Mouse (Mus musculus) ES-E14 (cell line): ENCODE results near the gene Tmprss13. TPM values are rescaled to one million over a fixed set of nuclear protein-coding genes. Genes with fewer than 3 reads are reported as not detected.
A peak's percentile ranks its signal among the peaks of the same experiment; 100 is the strongest.

Source experiments
- DNase-seq: peaks from one replicate; pipeline ENCODE4 v3.0.0-alpha.2; 2013; ENCODE audit warnings: low read depth, low spot score
- H3K27ac ChIP-seq: 2 replicates; pipeline ENCODE4 v1.5.1; 2012; ENCODE audit warnings: low read depth, mild to moderate bottlenecking, low read length, moderate library complexity, mixed read lengths; ENCODE audit not compliant: poor library complexity, insufficient read depth, severe bottlenecking
- H3K36me3 ChIP-seq: 2 replicates; pipeline ENCODE4 v1.6.1; 2012; ENCODE audit warnings: mild to moderate bottlenecking, low read length, moderate library complexity, mixed read lengths; ENCODE audit not compliant: control insufficient read depth, poor library complexity, insufficient read depth, severe bottlenecking
- H3K4me1 ChIP-seq, 2 experiments: fragments of 150-350 bp in 1 of 2; sonication (generic) in 1 of 2; 2 replicates each; pipeline ENCODE4 v1.6.1; 2012; ENCODE audit warnings: low read length in 2 of 2, mild to moderate bottlenecking in 1 of 2, mixed read lengths in 1 of 2; ENCODE audit not compliant: control insufficient read depth in 2 of 2, insufficient read depth in 2 of 2, poor library complexity in 1 of 2
- H3K4me3 ChIP-seq, 2 experiments: fragments of 150-350 bp in 1 of 2; sonication (generic) in 1 of 2; 2 replicates each; pipeline ENCODE4 v1.5.1; 2012; ENCODE audit warnings: low read length in 2 of 2, low read depth in 1 of 2, mild to moderate bottlenecking in 1 of 2, mixed read lengths in 1 of 2; ENCODE audit not compliant: insufficient read depth in 1 of 2, poor library complexity in 1 of 2, severe bottlenecking in 1 of 2
- H3K9ac ChIP-seq: 2 replicates; pipeline ENCODE4 v1.6.1; 2012; ENCODE audit warnings: low read depth, mild to moderate bottlenecking, low read length, mixed read lengths; ENCODE audit not compliant: poor library complexity, insufficient read depth, severe bottlenecking
- H3K9me3 ChIP-seq: fragments of 150-350 bp; sonication (generic); 2 replicates; pipeline ENCODE4 v1.6.1; 2012; ENCODE audit warnings: low read depth, mild to moderate bottlenecking, low read length; ENCODE audit not compliant: control insufficient read depth, insufficient read depth
- CHD2 ChIP-seq: IDR thresholded peaks from 2 replicates; pipeline ENCODE4 v1.6.1; 2014; ENCODE audit warnings: mild to moderate bottlenecking, low read depth, low read length, inconsistent platforms
- HCFC1 ChIP-seq: IDR thresholded peaks from 2 replicates; pipeline ENCODE4 v1.6.1; 2012; ENCODE audit warnings: low read length, inconsistent platforms, borderline replicate concordance; ENCODE audit not compliant: insufficient read depth
- MAFK ChIP-seq: IDR thresholded peaks from 2 replicates; pipeline ENCODE4 v1.6.1; 2014; ENCODE audit warnings: mild to moderate bottlenecking, low read depth, low read length, inconsistent platforms; ENCODE audit not compliant: insufficient read depth
- ZC3H11A ChIP-seq: IDR thresholded peaks from 2 replicates; pipeline ENCODE4 v1.6.1; 2012; ENCODE audit warnings: low read depth, mild to moderate bottlenecking, inconsistent platforms, low read length, borderline replicate concordance
- ZNF384 ChIP-seq: IDR thresholded peaks from 2 replicates; pipeline ENCODE4 v1.6.1; 2012; ENCODE audit warnings: low read depth, low read length, inconsistent platforms
- in situ Hi-C, 2 experiments: fragments of 600-800 bp; cut with MboI; formaldehyde crosslinking; loops; one replicate each; pipeline ENCODE4 v1.15.1; 2025; ENCODE audit warnings: low sequenced_read_pairs in 2 of 2, inconsistent platforms in 1 of 2; ENCODE audit not compliant: unreplicated experiment in 2 of 2
- total RNA-seq: library from RNA; depleted of rRNA; stranded (reverse); fragments of 300-350 nt; gene quantifications from 2 replicates; pipeline ENCODE4 v1.2.3, GENCODE M21; 2012

Gene Tmprss13
- total RNA-seq, 1 experiment, result 0.22 TPM

DNA sequence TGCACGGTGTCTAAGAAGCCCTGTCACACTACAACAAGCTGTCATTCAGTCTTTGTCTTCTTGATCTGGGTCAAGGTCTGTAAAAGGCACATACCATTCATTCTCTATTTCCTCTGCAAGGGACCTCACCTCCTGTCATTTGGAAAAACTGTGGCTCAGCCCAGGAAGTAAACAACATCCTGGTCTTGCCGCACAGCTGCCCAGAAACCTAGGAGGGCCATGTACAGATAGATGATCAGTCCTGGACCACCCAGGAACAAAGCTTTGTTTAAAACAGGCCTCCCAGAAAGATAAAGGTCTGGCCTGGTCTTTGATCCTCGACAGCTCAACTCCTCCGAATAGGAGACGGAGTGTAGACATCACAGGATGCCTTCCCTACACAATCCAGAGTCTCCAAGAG lies 31.0 kb downstream of the Tmprss13 start:
- Histone ChIP-seq H3K9ac (no peak overlapping the region), H3K27ac (peak overlapping the region; percentile 97), H3K9me3 (0 out of 2 replicates have a peak, but pooled peaks cover 2% of the 10 kb centered on the region), H3K36me3 (no peaks in the 10 kb centered on the region), H3K4me3 (no peak overlapping the region), H3K4me1 (peaks cover 0 to 8% of the 10 kb centered on the region in 2 experiments; a peak in 3 of 4 replicates)
- no peak for TF ChIP-seq CHD2
- TF ChIP-seq ZNF384, result no peak
- no peak for TF ChIP-seq ZC3H11A
- TF ChIP-seq HCFC1, result no peak
- TF ChIP-seq MAFK, result no peak
- in situ Hi-C loops, result loop anchor here in 1 of 2 experiments (5.0 kb wide), 1 partner anchor 37 kb away; no protein-coding TSS in a partner anchor
- peak; percentile 71 for DNase-seq

DNA sequence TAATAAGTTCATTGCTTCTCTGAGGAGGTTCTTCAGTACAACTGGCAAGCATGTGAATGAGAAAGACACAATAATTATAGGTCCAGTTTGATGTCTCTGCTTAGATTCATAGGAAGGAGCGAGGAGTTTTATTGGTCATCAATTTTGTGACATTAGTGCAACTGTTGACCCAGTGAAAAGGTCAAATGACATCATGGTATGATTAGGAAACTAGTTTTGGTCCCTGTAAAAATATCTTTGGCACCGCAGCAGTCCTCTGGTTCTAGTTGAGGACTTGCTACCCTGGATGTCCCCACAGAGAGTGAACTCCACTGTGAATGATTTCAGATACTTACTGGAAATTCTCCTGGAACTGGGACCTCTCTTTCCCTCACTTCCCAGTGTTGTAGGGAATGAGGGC lies 36.3 kb downstream of the Tmprss13 start:
- Histone ChIP-seq H3K9me3 (0 out of 2 replicates have a peak, but pooled peaks cover 2% of the 10 kb centered on the region), H3K4me3 (no peak overlapping the region), H3K9ac (no peak overlapping the region), H3K36me3 (no peaks in the 10 kb centered on the region), H3K27ac (no peak overlapping the region), H3K4me1 (no peaks in the 10 kb centered on the region; a peak in 1 of 4 replicates)
- DNase-seq, result no peak
- TF ChIP-seq CHD2, result no peak
- TF ChIP-seq ZC3H11A, result no peak
- in situ Hi-C loops, result no loop called here

DNA sequence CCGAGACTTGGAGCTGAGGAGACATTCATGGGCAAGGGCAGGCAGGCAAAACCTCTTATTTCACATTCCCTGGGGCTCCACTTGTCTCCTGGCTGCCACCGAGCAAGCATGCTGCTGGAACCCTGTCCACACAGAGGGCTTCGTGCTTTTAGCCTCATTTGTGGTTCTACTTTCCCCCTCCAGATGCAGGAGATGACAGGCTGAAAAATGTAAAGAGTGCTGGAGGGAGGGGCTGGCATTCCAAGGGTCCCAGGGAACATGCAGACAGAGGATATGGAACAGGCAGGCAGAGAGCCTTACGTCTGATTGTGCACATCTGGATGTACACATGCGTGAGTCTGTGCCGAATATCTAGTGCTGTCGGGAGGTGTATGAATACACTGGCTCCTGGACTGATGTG lies 39.5 kb downstream of the Tmprss13 start:
- no peak overlapping the region for H3K9ac ChIP-seq
- H3K36me3 ChIP-seq, result no peaks in the 10 kb centered on the region
- TF ChIP-seq HCFC1, result no peak
- TF ChIP-seq CHD2, result no peak
- no peak for TF ChIP-seq ZC3H11A
- TF ChIP-seq MAFK, result no peak
- no peak for TF ChIP-seq ZNF384
- H3K9me3 ChIP-seq, result no peaks in the 10 kb centered on the region
- DNase-seq, result no peak
- no peak overlapping the region for H3K4me3 ChIP-seq
- no peak overlapping the region for H3K27ac ChIP-seq
- in situ Hi-C loops, result no loop called here
- H3K4me1 ChIP-seq, result peaks cover 11 to 13% of the 10 kb centered on the region in 2 experiments

DNA sequence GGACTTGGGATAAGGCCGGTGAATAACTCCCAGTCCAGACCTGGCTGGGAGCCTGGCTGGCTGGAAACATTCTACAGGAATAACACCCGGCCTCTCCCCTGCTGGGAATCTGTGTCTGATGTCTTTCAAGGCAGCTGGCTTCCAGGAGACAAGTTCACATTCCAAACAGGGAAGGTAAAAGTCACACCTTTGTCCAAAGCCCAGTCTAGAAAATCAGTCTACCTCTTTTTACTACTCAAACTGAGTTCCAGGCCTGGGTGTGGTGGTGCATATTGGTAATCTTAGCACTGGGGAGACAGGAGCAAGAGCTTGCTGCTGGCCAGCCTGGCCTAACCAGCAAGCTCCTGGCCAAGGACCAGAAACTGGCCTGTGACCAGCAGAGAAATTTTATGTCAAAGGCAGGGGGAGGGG lies 43.2 kb downstream of the Tmprss13 start:
- H3K4me3 ChIP-seq, result no peak overlapping the region
- H3K9me3 ChIP-seq, result no peaks in the 10 kb centered on the region
- H3K27ac ChIP-seq, result peak overlapping the region; percentile 89
- DNase-seq, result peak; percentile 81
- H3K36me3 ChIP-seq, result no peaks in the 10 kb centered on the region
- no peak overlapping the region for H3K9ac ChIP-seq
- H3K4me1 ChIP-seq, result peaks cover 11 to 22% of the 10 kb centered on the region in 2 experiments
- TF ChIP-seq ZC3H11A (no peak), HCFC1 (no peak)
- in situ Hi-C loops, result no loop called here

DNA sequence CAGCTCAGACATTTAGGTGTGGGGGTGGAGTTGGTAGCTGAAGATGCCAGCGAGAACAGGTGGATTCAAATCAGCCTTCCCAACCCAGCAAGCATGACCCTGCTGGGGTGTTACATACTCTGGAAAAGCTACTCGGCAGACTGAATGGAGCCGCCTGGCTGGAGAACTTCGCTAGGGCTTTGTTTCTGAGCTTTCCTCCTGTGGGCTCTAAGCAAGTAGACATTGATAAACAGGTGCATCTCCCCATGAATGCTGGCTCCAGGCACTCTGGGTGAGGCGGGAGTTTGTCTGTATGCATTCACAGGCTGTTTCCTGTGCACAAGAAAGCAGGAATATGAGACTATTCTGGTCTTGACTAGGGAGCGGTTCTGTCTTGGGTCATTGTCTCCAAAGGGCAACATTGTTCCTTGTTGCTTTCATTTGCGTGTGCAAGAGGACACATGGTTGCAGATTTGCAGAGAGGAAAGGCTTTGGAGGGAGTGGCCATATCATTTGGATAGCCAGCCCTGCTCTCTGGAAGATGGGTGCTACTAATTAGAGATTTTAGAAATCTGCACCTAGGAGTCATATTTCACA lies 44.8 kb downstream of the Tmprss13 start:
- Histone ChIP-seq H3K9me3 (no peaks in the 10 kb centered on the region), H3K4me3 (no peak overlapping the region), H3K36me3 (no peaks in the 10 kb centered on the region), H3K9ac (no peak overlapping the region), H3K4me1 (peaks cover 11 to 26% of the 10 kb centered on the region in 2 experiments), H3K27ac (0 out of 2 replicates have a peak overlapping the region, but pooled peaks have one; percentile 26)
- in situ Hi-C loops, result no loop called here
- no peak for DNase-seq
- no peak for TF ChIP-seq ZNF384
- TF ChIP-seq HCFC1, result no peak
